Mouse (Mus musculus) heart, adult 10 weeks (tissue): Measurements from ENCODE around the gene Cyb561d1. TPM values are rescaled to one million over a fixed set of nuclear protein-coding genes. Genes with fewer than 3 reads are reported as not detected.

Experiments
- polyA plus RNA-seq: library from polyadenylated mRNA; stranded (reverse); fragments of 350-450 nt; fragmentation: Illumina TruSeq; extraction: RNeasy Lipid Tissue Mini Kit (QIAGEN cat#74804); gene quantifications from one replicate; pipeline ENCODE4 v1.2.3, GENCODE M21; 2014; ENCODE audit warnings: low read depth, low replicate concordance

Gene Cyb561d1
- polyA plus RNA-seq, result 6.9 TPM

GRCm38 (mm10) chr3:108200329-108201323 is at the start of gene Cyb561d1:
Cyb561d1 (minus strand) TSS chr3:108201212.

GRCm38 (mm10) chr3:108226558-108227350 is 25.7 kb upstream of the Cyb561d1 start, which contains the start of gene Sypl2:
Sypl2 (minus strand) TSS chr3:108226648.

GRCm38 (mm10) chr3:108210771-108211139 is 9.7 kb upstream of the Cyb561d1 start, which contains the start of gene Atxn7l2:
Atxn7l2 (minus strand) TSS chr3:108210934.

GRCm38 (mm10) chr3:108186098-108187047 is 14.6 kb downstream of the Cyb561d1 start, which contains the start of gene Amigo1:
Amigo1 (plus strand) TSS chr3:108186335.

GRCm38 (mm10) chr3:108154656-108155055 is 46.4 kb downstream of the Cyb561d1 start, which contains the start of gene Gpr61:
Gpr61 (minus strand) TSS chr3:108154882.

Other genes starting within 250 kb of the Cyb561d1 start
- not detected for gene Gstm3, start 231.9 kb downstream of the Cyb561d1 start, polyA plus RNA-seq
- gene Gstm2, start 214.8 kb downstream of the Cyb561d1 start, polyA plus RNA-seq, result 278 TPM
- gene Gstm1, start 183.2 kb downstream of the Cyb561d1 start, polyA plus RNA-seq, result 431 TPM
- 19.4 TPM for gene Gstm4, start 156.3 kb downstream of the Cyb561d1 start, polyA plus RNA-seq
- gene Ampd2, start 114.6 kb downstream of the Cyb561d1 start, polyA plus RNA-seq, result 8.7 TPM
- not detected for gene Gnat2, start 108.4 kb downstream of the Cyb561d1 start, polyA plus RNA-seq
- 20.3 TPM for gene Gnai3, start 55.1 kb downstream of the Cyb561d1 start, polyA plus RNA-seq
- not detected for gene Gpr61, start 46.3 kb downstream of the Cyb561d1 start, polyA plus RNA-seq
- 16.1 TPM for gene Amigo1, start 14.9 kb downstream of the Cyb561d1 start, polyA plus RNA-seq
- 3.5 TPM for gene Atxn7l2, start 9.7 kb upstream of the Cyb561d1 start, polyA plus RNA-seq
- gene Sypl2, start 25.4 kb upstream of the Cyb561d1 start, polyA plus RNA-seq, result 0.55 TPM
- 93.6 TPM for gene Psma5, start 55.7 kb upstream of the Cyb561d1 start, polyA plus RNA-seq
- 34.5 TPM for gene Sort1, start 82.9 kb upstream of the Cyb561d1 start, polyA plus RNA-seq
- 129 TPM for gene Mybphl, start 163.7 kb upstream of the Cyb561d1 start, polyA plus RNA-seq
- gene Psrc1, start 182.6 kb upstream of the Cyb561d1 start, polyA plus RNA-seq, result 0.50 TPM
- 3.9 TPM for gene Celsr2, start 214.3 kb upstream of the Cyb561d1 start, polyA plus RNA-seq
- gene Sars, start 244.0 kb upstream of the Cyb561d1 start, polyA plus RNA-seq, result 72.2 TPM